Comparison of ENCODE assay signal across 9 mouse cellular contexts in genomic region chr13:58808381-58808821, GRCm38 (mm10). TPM values are rescaled to one million over a fixed set of nuclear protein-coding genes. Genes with fewer than 3 reads are reported as not detected.
A peak's percentile ranks its signal among the peaks of the same experiment; 100 is the strongest.
DNase-seq lines count a peak whose midpoint lies in the region; ATAC-seq lines count a peak whose summit lies in the region.
"Had no signal": no experiment of that assay in that cellular context is flagged by ENCODE, and none has a peak within 500 bp of the region (broad histone marks: within the 10 kb centered on the region; RNA-seq: fewer than 3 reads in every experiment).

No protein-coding gene starts in this region.

- peaks cover 57% of the 10 kb centered on the region for H3K27me3 ChIP-seq in intestine, embryonic 14.5 days (replicated peaks; ENCODE audit: control insufficient read depth, insufficient read depth, low read length)
- peaks cover 73% of the 10 kb centered on the region for H3K27me3 ChIP-seq in limb, embryonic 13.5 days
- no peaks in the 10 kb centered on the region for H3K27me3 ChIP-seq in neural tube, embryonic 14.5 days (ENCODE audit: control insufficient read depth, insufficient read depth, low read length)

- 2% methylated on average over 32 of the region's 32 CpGs for WGBS in intestine, embryonic 14.5 days
- WGBS in limb, embryonic 13.5 days = under 1% methylated on average over 32 of the region's 32 CpGs
- WGBS in neural tube, embryonic 14.5 days = under 1% methylated on average over 32 of the region's 32 CpGs

- H3K4me2 ChIP-seq in intestine, embryonic 14.5 days (ENCODE audit: low read length) = peak overlapping the region; percentile 98
- H3K4me2 ChIP-seq in limb, embryonic 13.5 days (replicated peaks) = peak overlapping the region; percentile 99
- H3K4me2 ChIP-seq in neural tube, embryonic 14.5 days (ENCODE audit: low read depth, low read length) = peak overlapping the region; percentile 79

- no peaks in the 10 kb centered on the region for H3K36me3 ChIP-seq in intestine, embryonic 14.5 days (ENCODE audit: control insufficient read depth, insufficient read depth, low read length)
- H3K36me3 ChIP-seq in limb, embryonic 13.5 days = no peaks in the 10 kb centered on the region
- H3K36me3 ChIP-seq in neural tube, embryonic 14.5 days (ENCODE audit: control insufficient read depth, insufficient read depth, low read length) = no peaks in the 10 kb centered on the region

- peak overlapping the region; percentile 53 for H3K4me3 ChIP-seq in intestine, embryonic 14.5 days (ENCODE audit: low read depth, low read length)
- peak overlapping the region; percentile 62 for H3K4me3 ChIP-seq in limb, embryonic 13.5 days
- H3K4me3 ChIP-seq in neural tube, embryonic 14.5 days (ENCODE audit: low read depth, low read length) = peak overlapping the region; percentile 78
- H3K4me3 ChIP-seq: erythroblast, embryonic 14.5 days had no signal

- no peak overlapping the region for H3K9ac ChIP-seq in intestine, embryonic 14.5 days (ENCODE audit: low read length)
- peak overlapping the region; percentile 72 for H3K9ac ChIP-seq in limb, embryonic 13.5 days
- H3K9ac ChIP-seq in neural tube, embryonic 14.5 days (replicated peaks; ENCODE audit: low read depth, low read length) = peak overlapping the region; percentile 90

- no peak for ATAC-seq in intestine, embryonic 14.5 days (replicated peaks; ENCODE audit: low FRiP score, low TSS enrichment, low read depth)
- ATAC-seq in limb, embryonic 13.5 days (ENCODE audit: low FRiP score, low read depth) = no peak
- peak; percentile 10; the same call in 1 of the 2 replicates for ATAC-seq in neural tube, embryonic 14.5 days (ENCODE audit: low read depth)

- no peak overlapping the region for H3K27ac ChIP-seq in intestine, embryonic 14.5 days (ENCODE audit: low read depth)
- no peak overlapping the region for H3K27ac ChIP-seq in limb, embryonic 13.5 days
- H3K27ac ChIP-seq in neural tube, embryonic 14.5 days (ENCODE audit: low read depth, low read length) = peak overlapping the region; percentile 96

- DNase-seq in heart, adult 18-20 months = peak; percentile 20 to 23
- DNase-seq in heart, adult 9 months (ENCODE audit: low spot score in 2 of 2) = no peak
- DNase-seq in cerebellum, postnatal 10 days = peak; percentile 81 to 82
- DNase-seq in frontal cortex, postnatal 10 days (ENCODE audit: low spot score in 2 of 2) = peak; percentile 53 to 69
- peak; percentile 65 for DNase-seq in intestine, embryonic 14.5 days (ENCODE audit: low spot score)
- no peak for DNase-seq in thymus, postnatal 10 days (ENCODE audit: low spot score in 2 of 2)

- no peaks in the 10 kb centered on the region; the same call in 1 of the 2 replicates for H3K4me1 ChIP-seq in intestine, embryonic 14.5 days (replicated peaks; ENCODE audit: control insufficient read depth, insufficient read depth, low read length)
- peaks cover 18% of the 10 kb centered on the region for H3K4me1 ChIP-seq in limb, embryonic 13.5 days
- H3K4me1 ChIP-seq in neural tube, embryonic 14.5 days (ENCODE audit: control insufficient read depth, insufficient read depth, low read length) = peaks cover 34% of the 10 kb centered on the region

- 0 out of 2 replicates have a peak, but pooled peaks cover 2% of the 10 kb centered on the region for H3K9me3 ChIP-seq in intestine, embryonic 14.5 days (ENCODE audit: control insufficient read depth, low read length)
- no peaks in the 10 kb centered on the region for H3K9me3 ChIP-seq in limb, embryonic 13.5 days
- H3K9me3 ChIP-seq in neural tube, embryonic 14.5 days (ENCODE audit: control insufficient read depth, low read length) = no peaks in the 10 kb centered on the region

RNA-seq across cellular contexts. Expression of gene Ntrk2, which starts 2.0 kb away (rescaled TPM):
- 1 to 10 TPM; 1.2 to 4.8 TPM for total RNA-seq in heart, adult 18-20 months (2021)
- polyA plus RNA-seq in intestine, embryonic 14.5 days (2014; fragmentation: Nextera tagmentation; extraction: Ambion mirVana) = 0.55 and 1.0 TPM in 2 replicates
- 10.3 and 13.4 TPM in 2 replicates for polyA plus RNA-seq in limb, embryonic 13.5 days (2015; fragmentation: Nextera tagmentation; extraction: Ambion mirVana)
- polyA plus RNA-seq in neural tube, embryonic 14.5 days (2014; fragmentation: Nextera tagmentation; extraction: Ambion mirVana) = 125 and 137 TPM in 2 replicates
- polyA plus RNA-seq: erythroblast, embryonic 14.5 days had no signal

Comparison
In these comparisons a context has a peak if more than half of its experiments do, and no peak if none do; other contexts are left out.
1. DNase-seq: peak in heart, adult 18-20 months (2 of 2), cerebellum, postnatal 10 days (2 of 2), frontal cortex, postnatal 10 days (2 of 2) and intestine, embryonic 14.5 days (single experiment); none in heart, adult 9 months (0 of 2) and thymus, postnatal 10 days (0 of 2).
2. Peak in every context shown above with its lines, with median percentiles within 50 percentile points of each other: H3K4me2 ChIP-seq and H3K4me3 ChIP-seq.